Mouse (Mus musculus) effector memory CD4-positive, alpha-beta T cell, adult 7 months (primary cell): ENCODE data around the gene Rps12. TPM values are rescaled to one million over a fixed set of nuclear protein-coding genes. Genes with fewer than 3 reads are reported as not detected.

Experiments
- polyA plus RNA-seq: library from polyadenylated mRNA; unstranded; fragments of 100-300 nt; shearing (Covaris generic); gene quantifications from one replicate; pipeline ENCODE4 v1.2.1, GENCODE M21; 2017

Rps12 gene
- 50.4 TPM for polyA plus RNA-seq

GRCm38 (mm10) chr10:23787062-23787821 is at the start of gene Rps12:
Rps12 (minus strand) TSS chr10:23787275.

GRCm38 (mm10) chr10:23796551-23797503 is 9.8 kb upstream of the Rps12 start, which contains the start of gene Slc18b1:
Slc18b1 (plus strand) TSS chr10:23796986.

Other genes with a start within 250 kb of the Rps12 start
- gene Slc18b1, start 9.7 kb upstream of the Rps12 start, polyA plus RNA-seq, result not detected
- gene Vnn3, start 64.2 kb upstream of the Rps12 start, polyA plus RNA-seq, result 0.28 TPM
- not detected for gene Vnn1, start 107.4 kb upstream of the Rps12 start, polyA plus RNA-seq
- gene Taar1, start 133.1 kb upstream of the Rps12 start, polyA plus RNA-seq, result not detected
- gene Taar2, start 151.3 kb upstream of the Rps12 start, polyA plus RNA-seq, result not detected
- not detected for gene Taar3, start 162.3 kb upstream of the Rps12 start, polyA plus RNA-seq
- gene Taar4, start 173.2 kb upstream of the Rps12 start, polyA plus RNA-seq, result not detected
- not detected for gene Taar5, start 183.4 kb upstream of the Rps12 start, polyA plus RNA-seq
- not detected for gene Taar6, start 198.4 kb upstream of the Rps12 start, polyA plus RNA-seq
- gene Taar7a, start 206.2 kb upstream of the Rps12 start, polyA plus RNA-seq, result not detected
- not detected for gene Taar7b, start 212.7 kb upstream of the Rps12 start, polyA plus RNA-seq
- not detected for gene Taar7d, start 239.9 kb upstream of the Rps12 start, polyA plus RNA-seq